Mouse (Mus musculus): ENCODE measurements around the gene N4bp3. TPM values are rescaled to one million over a fixed set of nuclear protein-coding genes. Genes with fewer than 3 reads are reported as not detected.
A peak's percentile ranks its signal among the peaks of the same experiment; 100 is the strongest.
"Not testable (repeated sequence)": the region's sequence is repeated elsewhere in the genome, so short reads cannot be mapped to it uniquely, and the experiment has no call there.

The N4bp3 gene
- 1 to 10 TPM; 7.8 to 7.9 TPM for total RNA-seq (2021)
- long read RNA-seq, experiment 1, transcript N4bp3-201 (5 exons, 2,367 nt): major isoform, 17 of 20 reads
- long read RNA-seq, experiment 1, partial matches to known transcripts: 1 of 20 reads
- long read RNA-seq, experiment 1, other reads (novel, unspliced or antisense): 2 of 20 reads
- long read RNA-seq, experiment 2, transcript N4bp3-201 (5 exons, 2,367 nt): major isoform, 6 of 6 reads
- long read RNA-seq, experiment 2, partial matches to known transcripts: 0 of 6 reads
- long read RNA-seq, experiment 2, other reads (novel, unspliced or antisense): 0 of 6 reads

DNA sequence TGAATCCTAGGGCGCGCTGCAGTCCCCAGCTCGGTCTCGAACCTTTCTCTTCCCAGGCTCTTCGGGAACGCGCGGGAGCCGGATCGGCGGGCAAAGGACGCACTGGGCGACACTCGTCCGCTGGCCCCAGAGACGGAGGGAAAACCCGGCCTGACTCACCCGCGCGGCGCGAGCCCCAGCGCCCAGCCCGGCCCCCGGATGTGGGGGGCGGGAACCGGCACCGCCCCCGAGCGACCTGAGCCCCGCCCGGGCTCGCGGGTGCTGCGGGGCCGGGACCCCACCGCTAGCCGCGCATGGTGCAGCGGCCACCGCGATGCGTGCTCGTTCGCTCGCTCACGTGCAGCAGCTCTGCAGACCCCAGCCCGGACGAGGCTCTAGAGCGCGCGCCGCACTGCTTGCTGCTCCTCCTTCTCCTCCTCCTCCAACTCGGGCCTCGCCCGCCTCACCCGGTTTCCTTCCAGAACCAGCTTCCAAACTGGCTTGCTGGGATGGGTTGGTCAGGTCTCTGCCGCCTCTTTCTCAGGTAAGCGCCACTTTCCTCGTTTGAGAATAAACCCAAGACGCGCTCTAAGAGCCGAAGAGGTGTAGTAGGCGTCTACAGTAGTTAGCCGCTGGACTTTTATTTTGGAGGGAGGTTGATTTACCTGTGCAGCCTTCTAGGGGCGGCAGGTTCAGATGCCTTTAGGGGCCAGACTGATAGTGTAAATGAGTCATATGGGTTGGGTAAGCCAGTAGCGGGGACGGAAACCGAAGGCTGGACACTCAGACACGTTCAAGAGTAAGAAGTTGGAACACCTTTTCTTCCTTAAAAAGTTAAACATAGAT lies at the start of gene N4bp3, which contains the start of gene D930048N14Rik:
Gene N4bp3 (minus strand): TSS at position 152 of the 825 bp plus-strand sequence.
Gene D930048N14Rik (plus strand): TSS at position 264 of the 825 bp plus-strand sequence.
- DNase-seq: peak; percentile 90 to 93

DNA sequence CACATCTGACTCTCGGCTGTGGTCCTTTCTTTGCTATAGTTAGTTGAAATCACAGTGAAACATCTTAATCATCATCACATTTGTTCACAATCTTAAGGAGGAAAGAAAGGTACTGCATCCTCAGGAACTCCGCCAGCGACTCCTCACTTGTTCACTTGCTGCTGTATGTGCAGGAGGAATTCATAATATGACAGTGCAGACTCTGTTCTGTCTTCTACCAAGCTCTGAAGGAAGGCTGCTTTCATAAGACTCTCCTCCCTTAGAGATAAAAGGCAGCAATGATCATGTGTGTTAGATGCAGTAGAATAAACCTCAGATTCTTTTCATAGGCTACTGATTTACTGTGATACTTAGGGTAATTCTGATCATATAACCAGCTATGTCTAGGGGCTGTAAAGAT lies 44.3 kb upstream of the N4bp3 start:
- DNase-seq: no peak

DNA sequence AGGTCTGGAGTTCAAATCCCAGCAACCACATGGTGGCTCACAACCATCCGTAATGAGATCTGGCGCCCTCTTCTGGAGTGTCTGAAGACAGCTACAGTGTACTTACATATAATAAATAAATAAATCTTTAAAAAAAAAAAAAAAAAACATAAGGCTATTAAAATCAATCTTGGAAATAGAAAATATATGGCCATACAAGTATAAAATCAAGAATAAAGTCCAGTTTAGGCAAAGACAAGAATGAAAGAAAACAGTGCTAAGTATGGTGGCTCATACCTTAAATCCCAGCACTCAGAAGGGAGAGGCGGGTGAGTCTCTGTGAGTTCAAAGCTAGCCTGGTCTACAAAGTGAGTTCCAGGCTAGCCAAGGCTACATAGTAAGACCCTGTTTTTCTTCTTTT lies 40.0 kb upstream of the N4bp3 start:
- not testable (repeated sequence) for DNase-seq

DNA sequence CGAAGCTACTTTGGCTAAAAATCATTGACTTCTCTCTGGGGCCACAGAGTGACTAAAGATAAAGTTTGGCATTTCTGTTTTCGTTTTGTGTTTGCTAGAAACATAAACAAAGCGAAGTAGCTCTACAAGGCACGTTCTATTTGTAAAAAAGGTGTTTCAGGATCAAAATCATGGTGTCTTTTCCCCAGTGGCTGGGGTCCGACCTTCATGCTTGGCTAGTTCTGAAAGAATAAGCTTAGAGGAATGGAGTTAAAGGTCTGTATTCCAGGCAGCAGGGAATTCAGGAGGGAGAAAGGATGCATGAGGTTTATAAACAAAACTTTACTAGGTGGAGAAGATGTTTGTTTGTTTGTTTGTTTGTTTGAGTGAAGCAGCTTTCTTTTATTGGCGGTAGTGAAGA lies 38.7 kb upstream of the N4bp3 start:
- no peak for DNase-seq

DNA sequence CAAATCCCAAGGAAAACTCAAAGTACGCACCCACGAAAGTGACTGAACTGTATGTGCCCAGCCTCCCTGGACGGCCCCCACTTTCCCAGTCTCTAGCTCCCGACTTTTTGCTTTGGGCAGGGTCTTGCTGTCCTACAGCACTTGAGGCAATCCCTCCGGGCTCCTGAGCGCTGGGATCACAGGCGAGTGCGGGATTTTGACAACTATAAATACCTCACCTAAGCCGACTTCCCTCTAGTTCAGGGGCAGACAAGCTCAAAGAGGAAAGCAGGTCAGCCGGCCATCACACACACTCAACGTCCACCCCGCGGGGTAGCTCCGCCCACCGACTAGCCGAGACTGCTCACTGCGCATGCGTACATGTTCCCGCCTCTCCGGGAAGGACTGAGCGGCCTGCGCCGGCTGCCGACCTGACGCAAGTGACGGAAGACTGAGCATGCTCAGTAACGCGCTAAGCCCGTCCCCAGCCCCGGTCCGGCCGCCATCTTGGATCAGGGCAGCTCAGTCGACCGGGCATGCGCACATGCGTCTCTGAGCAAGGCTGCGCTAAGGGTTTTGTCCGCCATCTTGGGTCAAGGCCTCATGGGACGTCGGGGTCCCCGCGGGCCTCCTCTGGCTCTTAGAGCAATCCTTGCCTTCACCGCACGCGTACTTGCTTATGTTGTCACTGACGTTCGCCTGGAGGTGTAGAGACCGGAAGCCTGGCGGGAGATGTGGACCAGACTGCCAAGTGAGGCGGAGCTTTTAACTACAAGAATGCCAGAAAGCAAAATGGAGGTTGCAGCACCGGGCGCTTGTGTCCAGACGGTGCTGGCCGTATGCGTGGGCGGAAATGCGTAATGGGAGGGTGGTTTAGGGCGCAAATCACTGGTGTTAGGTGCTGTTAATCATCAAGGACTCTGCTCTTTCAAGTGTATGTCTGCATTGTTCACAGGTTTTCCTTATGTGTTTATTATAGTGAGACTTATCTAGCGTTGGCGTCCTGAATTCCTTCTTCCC lies 38.0 kb upstream of the N4bp3 start, which contains the start of gene 0610009B22Rik:
Gene 0610009B22Rik (minus strand): TSS at position 545 of the 999 bp plus-strand sequence.
- DNase-seq: peak; percentile 100

DNA sequence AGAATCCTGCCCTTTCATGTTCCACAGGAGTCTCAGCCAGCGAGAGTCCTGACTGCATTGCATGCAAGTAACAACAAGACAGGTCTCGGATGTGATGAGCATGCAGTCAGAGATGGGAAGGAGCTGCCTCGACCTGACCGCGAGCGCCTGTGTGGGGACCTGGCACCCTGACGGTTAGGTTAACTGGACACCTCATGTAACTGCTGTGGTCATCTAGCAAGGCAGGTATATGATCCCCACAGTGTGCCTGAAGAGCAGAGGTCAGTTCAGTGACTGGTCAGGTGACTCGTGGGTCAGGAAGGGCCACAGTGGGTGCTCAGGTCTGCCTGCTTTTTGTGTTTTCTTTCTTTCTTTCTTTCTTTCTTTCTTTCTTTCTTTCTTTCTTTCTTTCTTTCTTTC lies 31.3 kb upstream of the N4bp3 start:
- DNase-seq: no peak

DNA sequence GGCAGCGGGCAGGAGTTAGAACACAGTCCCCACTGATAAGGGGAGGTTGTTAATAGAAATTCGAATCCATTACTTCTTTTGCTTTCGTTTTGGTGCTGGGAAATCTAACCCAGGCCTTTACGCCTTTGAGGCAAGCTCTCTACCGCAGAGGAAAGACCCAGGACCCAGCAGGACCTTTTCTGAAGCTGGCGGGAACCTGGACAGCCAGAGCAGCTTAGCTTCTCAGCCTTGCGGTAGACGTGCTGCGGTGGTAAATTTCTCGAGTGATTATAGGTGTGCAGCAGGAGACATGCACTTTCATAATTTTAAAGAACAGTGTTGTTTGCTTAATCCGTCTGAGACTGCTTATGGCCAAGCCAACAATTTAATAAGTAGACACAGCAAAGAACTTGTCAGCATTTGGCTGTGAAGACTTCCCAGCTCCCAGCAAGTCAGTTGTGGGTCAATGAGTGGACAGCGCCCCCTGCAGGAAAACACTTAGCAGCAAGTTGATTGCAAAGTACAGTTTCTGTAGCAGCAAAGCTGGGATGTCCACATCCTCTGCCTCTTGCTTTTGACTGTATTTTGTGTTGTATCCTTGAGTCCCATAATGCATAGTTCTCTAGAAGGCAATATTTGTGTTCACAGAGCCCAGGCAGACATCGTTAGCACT lies 30.8 kb upstream of the N4bp3 start:
- DNase-seq: peak; percentile 90 to 92

DNA sequence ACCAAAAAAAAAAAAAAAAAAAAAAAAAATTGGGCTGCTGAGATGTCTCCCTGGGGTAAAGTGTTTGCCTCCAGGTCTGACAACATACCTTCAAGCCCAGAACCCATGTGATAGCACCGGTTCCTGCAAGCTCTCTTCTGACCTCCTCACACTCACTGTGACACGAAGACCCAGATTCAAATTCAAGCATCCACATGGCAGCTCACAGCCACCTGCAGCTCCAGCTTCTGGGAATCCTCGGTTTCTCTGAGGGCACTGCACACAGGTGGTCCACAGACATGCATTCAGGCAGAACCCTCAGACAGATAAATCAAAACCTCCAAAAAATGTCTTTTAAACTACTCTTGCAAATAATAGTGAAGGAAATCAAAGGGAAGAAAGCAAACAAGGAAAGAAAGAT lies 28.8 kb upstream of the N4bp3 start:
- DNase-seq: no peak

DNA sequence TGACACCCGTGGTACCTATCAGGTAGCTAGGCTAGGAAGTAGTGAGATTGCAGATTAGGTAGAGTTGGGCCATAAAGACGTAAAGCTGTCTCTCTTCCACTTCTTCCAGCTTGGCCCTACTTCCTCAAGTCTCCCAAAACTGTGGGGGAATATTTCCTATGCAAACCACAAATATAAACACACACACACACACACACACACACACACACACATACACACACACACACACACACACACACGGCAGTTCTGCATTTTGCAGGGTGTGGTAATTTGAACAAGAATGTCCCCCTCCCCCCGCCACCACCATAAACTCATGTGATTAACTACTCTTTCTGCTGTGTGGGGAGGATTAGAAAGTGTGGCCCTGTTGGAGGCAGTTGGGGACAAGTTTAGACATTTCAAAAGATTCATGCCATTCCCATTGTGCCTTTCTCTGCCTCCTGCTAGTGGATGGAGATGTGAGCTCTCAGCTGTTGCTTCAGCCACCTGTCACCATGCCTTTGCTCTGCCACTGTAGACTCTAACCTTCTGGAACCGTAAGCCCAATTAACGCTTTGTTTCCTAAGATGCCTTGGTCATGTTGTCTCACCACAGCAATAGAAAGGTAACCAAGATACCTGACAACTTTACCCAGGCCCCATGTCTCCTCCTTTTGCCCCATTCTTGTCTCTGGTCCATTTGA lies 27.2 kb upstream of the N4bp3 start:
- no peak for DNase-seq

DNA sequence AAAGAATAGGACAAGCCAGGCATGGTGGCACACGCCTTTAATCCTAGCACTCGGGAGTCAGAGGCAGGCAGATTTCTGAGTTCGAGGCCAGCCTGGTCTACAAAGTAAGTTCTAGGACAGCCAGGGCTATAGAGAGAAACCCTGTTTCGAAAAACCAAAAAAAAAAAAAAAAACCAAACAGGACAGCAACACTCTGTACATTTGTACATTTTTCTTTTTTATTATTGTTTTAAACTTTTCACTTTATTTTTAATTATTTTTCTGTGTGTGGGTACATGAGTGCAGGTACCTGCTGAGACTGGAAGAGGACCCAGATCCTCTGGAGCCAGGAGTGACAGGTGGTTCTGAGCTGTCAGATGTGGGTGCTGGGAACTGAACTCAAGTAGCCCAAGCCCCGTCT lies 24.7 kb upstream of the N4bp3 start:
- DNase-seq: no peak

DNA sequence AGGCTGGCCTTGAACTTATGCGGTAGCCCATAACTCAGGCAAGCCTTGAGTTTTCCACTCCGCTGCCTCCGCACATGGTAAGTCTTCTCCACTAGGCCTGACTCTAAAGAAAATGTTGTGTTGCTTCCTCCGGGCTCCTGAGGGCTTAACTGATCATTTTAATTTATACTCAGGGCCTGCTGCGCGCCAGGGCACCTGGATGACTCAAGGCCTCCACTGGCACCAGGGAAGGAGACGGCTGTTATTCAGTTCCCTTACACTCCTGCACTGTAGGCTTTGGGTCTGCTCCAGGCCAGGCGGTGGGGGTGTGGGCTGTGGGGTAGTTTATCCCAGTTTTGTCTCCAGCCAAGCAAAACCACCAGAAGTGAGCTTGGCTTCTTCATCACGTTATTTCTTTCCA lies 22.6 kb upstream of the N4bp3 start:
- peak; percentile 42 to 49 for DNase-seq

DNA sequence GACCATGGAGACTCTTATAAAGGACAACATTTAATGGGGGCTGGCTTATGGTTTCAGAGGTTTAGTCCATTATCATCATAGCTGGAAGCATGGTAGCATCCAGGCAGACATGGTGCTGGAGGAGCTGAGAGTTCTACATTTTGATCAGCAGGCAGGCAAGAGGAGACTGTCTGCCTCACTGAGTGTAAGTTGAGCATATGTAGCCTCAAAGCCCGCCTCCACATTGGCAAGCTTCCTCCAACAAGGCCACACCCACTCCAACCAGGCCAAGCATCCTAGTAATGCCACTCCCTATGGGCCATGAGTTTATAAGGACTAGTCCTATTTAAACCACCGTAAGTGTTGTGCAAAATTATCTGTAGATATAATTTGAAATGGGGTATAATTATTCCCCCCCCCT lies 20.7 kb upstream of the N4bp3 start:
- no peak for DNase-seq

DNA sequence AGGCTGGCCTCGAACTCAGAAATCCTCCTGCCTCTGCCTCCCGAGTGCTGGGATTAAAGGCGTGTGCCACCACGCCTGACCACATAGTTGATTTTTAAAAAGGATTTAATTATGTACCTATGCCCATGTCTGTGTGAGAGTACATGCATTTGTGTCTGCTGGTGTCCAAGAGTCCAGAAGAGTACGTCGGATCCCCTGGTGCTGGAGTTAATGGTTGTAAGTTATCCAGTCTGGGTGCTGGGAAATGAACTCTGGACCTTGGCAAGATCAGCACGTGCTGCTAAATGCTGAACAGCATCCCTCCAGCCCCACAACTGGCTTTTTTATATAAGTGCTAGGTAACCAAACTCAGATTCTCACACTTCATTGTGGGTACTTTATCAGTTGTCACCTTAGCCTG lies 20.2 kb upstream of the N4bp3 start:
- DNase-seq: no peak

DNA sequence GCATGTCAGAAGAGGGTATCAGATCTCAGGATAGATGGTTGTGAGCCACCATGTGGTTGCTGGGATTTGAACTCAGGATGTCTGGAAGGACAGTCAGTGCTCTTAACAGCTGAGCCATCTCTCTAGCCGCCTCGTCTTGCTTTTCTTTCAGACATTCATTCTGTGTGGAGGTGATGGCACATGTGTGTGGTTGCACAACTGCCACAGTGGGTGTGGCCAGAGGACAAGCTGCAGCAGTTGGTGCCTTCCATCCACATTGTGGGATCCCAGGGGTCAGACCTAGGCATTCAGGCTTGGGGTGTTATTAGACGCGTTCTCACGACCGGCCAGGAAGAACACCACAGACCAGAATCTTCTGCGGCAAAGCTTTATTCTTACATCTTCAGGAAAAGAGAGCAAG lies 14.1 kb upstream of the N4bp3 start:
- not testable (repeated sequence) for DNase-seq

DNA sequence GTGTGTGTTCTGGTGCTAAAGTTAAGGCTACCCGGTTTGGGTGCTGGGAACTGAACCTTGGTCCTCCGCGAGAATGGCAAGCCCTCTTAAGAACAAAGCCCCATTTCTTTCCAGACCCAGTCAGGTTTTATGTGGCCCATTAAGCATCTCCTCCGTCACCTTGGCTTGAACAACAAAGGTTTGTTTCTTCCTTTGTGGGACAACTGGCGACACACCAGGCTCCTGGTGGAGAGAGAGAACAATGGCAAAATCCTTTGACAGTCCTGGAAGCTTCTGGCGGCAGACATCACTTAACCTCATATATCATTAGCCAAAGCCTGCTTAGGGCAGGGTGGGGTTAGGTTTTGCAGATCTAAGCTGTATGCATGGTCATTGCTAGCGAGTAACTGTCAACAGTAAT lies 12.0 kb upstream of the N4bp3 start:
- no peak for DNase-seq

DNA sequence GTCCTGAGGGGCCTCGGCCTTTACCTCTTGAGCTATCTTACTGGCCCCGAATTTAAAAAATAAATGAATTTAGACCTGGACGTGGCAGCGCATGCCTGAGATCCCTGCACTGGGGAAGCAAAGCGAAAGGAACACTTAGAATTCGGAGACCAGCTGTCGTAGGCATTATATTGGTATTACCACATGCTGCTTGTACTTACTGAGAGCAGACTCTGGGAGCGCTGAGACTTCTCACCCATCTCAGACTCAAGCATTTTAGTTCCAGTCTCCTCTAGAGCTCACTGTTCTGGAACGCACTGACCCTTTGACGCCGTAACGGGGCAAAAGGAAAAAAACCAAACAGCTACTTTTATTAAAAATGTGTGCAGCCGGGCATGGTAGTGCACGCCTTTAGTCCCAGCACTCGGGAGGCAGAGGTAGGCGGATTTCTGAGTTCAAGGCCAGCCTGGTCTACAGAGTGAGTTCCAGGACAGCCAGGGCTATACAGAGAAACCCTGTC lies 11.3 kb upstream of the N4bp3 start:
- DNase-seq: no peak

DNA sequence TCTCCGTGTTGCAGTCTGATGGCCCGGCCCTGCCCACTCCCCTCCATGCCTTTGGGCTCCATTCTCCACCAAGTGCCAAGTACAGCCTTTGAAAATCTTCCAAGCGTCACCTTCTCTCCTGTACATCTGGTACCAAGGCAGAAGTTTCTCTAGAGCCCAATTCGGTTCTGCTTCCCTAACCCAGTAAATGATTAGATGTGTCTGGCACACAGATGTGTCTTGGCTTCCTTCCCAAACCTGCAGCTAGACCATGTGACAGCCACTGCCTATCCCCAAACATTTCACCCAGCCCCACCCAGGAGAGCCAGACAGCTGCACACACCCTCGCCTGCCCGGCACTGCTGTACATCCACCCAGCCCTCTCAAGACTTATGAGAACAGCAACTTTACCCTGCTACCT lies 8.1 kb upstream of the N4bp3 start:
- peak; percentile 50 to 59 for DNase-seq

DNA sequence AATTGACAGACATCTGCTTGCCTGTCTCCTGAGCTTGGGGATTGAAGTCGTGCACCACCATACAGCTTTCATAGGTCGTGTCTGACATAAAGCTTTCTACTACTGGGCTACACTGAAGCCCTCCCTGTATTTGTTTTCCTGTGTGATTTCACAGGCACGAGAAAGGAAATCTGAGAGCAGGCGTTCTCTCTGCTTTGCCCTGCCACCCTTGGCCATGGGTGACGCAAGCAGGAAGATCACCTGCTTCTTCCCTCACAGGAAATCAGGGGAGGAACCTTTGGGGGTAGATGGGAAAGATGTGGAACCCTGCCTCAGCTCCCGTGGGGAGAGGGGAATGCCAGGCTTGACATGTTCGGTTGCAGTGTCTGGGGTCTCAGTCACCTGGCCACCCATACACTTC lies 7.6 kb upstream of the N4bp3 start:
- DNase-seq: no peak

DNA sequence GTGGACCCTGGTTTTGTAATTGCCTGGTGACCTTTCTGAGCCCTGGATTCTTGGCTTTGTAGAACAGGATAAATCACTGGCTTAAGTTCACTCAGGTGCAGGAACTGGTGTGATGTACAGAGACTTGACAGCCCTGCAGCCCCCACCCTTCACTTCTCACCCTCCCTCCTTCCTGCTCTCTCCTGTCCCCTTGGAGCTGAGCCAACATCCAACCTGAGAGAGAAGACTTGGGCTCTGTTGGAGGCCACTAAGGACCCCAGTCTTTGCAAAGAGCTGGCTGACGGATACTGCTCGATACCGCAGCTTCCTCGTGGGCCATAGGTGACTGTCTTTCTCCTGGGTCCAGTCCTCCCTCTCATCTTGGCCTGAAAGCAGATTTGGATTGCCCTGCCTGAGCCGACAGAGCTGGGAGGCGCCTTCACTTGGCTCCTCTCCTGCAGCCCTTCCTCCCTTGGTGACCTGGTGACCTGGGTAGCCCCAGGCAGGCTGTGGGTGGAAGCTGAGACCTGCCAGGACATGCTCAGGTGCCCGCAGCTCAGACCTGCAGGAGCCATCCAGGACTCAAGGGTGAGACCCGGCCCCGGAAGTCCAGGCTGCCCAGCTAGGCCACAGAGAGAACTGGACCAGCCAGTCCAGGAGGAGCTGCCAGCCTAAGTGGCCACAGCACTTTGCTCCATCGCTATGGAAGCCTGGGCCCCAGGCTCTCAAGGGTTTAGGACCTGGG lies 6.3 kb upstream of the N4bp3 start:
- DNase-seq: peak in 1 of 2 experiments; percentile 54

DNA sequence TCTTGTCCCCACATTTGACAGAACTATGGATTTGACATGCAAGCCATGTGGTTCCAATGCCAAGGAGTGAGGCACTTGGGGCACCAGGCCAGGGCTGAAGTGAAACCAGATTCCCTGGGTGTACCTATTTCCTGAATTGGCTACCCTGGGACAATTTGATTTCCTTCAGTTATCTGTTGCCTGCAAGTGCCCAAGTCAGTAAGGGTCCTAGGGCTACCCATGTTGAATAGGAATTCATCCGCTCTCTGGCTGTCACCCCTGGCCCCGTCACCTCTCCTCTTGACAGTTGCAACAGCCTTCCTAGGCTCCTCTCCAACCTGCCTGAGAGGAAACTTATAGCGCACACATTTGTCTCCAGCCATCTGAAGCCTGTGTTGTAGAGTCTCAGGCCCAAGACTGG lies 4.2 kb upstream of the N4bp3 start:
- DNase-seq: no peak

Measured in adrenal gland, postnatal 36 days (tissue).